Mouse (Mus musculus): ENCODE results near the gene Ppat. TPM values are rescaled to one million over a fixed set of nuclear protein-coding genes. Genes with fewer than 3 reads are reported as not detected.
A peak's percentile ranks its signal among the peaks of the same experiment; 100 is the strongest.

The Ppat gene
- polyA plus RNA-seq, 1 experiment from 2014 or later = 26.4 TPM

DNA sequence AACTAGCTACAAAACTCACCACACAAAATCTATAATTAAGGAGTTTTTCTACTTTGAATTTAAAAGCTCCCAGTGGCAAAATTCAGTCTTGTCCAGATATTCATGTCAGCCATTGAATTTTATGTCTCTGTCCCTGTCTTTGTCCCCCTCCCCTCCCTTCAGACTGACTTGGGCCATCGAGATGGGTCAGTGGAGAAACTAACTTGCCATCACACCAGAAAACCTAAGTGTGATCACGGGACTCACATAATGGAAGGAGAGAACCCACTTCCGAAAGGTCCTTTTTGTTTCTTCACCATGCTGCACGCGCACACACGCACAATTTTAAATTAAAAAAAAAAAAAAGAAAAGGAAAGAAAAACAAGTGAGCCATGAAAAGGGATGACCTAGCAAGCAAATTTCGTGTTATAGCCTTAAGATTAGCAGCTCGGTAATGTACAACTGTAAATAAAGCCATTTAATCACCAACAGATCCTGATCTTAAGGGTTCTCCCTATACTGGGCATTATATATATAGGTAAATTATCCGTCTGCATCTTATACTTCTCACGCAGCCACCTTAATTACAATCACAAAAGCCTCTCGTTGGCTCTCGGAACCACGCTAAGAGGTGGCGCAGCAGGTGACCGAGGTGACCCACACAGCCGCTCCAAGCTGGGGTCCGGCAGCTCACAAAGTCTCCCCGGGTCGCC is 46.5 kb downstream of the Ppat start:
- Histone ChIP-seq H3K9me3 (ENCODE audit: control insufficient read depth, low read length) (no peaks in the 10 kb centered on the region), H3K4me2 (ENCODE audit: low read length) (peak overlapping the region; percentile 84), H3K4me3 (ENCODE audit: control insufficient read depth in 1 of 2, insufficient read depth in 1 of 2, low read depth in 1 of 2, low read length in 2 of 2) (peak overlapping the region; percentile 70 to 72), H3K27ac (replicated peaks in 1 of 2; ENCODE audit: control insufficient read depth in 1 of 2, insufficient read depth in 1 of 2, low read depth in 2 of 2, low read length in 2 of 2) (peak overlapping the region; percentile 67 to 88), H3K9ac (ENCODE audit: low read length) (peak overlapping the region; percentile 85), H3K36me3 (ENCODE audit: control insufficient read depth, insufficient read depth, low read length) (peaks cover 16% of the 10 kb centered on the region; the same call in 1 of the 2 replicates), H3K27me3 (ENCODE audit: control insufficient read depth, insufficient read depth, low read length) (no peaks in the 10 kb centered on the region), H3K4me1 (ENCODE audit: control insufficient read depth in 2 of 2, insufficient read depth in 2 of 2, low read length in 2 of 2) (peaks cover 4 to 6% of the 10 kb centered on the region in 2 experiments; a peak in 3 of 4 replicates)
- 2% methylated on average over 19 of the region's 19 CpGs for WGBS
- ATAC-seq (ENCODE audit: insufficient number of reproducible peaks, insufficient read depth, low FRiP score, low read depth) = 0 out of 2 replicates have a peak, but pooled peaks have one; percentile 10

DNA sequence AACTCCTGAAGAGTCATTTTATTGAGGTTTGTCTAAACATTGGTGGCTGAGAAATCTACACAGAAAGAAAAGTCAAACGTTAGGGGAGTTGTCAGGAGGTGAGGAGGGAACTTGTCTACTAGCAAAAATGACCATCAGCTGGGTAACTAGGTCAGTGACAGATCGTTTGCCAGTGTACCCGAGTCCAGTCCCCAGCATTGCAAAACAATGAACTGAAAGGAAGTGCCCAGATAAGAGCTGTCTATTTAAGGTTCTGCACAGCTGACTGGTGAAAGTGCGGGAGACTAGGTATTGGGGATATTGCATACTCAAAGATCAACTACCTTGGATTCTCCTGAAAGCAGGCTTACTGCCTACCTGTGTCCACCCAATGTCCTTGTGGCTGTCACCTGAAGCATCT is 49.2 kb downstream of the Ppat start:
- Histone ChIP-seq H3K9ac (ENCODE audit: low read length) (no peak overlapping the region), H3K4me3 (ENCODE audit: control insufficient read depth in 1 of 2, insufficient read depth in 1 of 2, low read depth in 1 of 2, low read length in 2 of 2) (no peak overlapping the region), H3K4me1 (ENCODE audit: control insufficient read depth in 2 of 2, insufficient read depth in 2 of 2, low read length in 2 of 2) (peaks cover 4 to 6% of the 10 kb centered on the region in 2 experiments; a peak in 3 of 4 replicates), H3K4me2 (ENCODE audit: low read length) (no peak overlapping the region), H3K36me3 (ENCODE audit: control insufficient read depth, insufficient read depth, low read length) (peaks cover 14% of the 10 kb centered on the region; the same call in 1 of the 2 replicates), H3K27ac (replicated peaks in 1 of 2; ENCODE audit: control insufficient read depth in 1 of 2, insufficient read depth in 1 of 2, low read depth in 2 of 2, low read length in 2 of 2) (no peak overlapping the region), H3K9me3 (ENCODE audit: control insufficient read depth, low read length) (no peaks in the 10 kb centered on the region), H3K27me3 (ENCODE audit: control insufficient read depth, insufficient read depth, low read length) (no peaks in the 10 kb centered on the region)
- 33% methylated on average over 4 of the region's 4 CpGs for WGBS
- no peak for ATAC-seq (ENCODE audit: insufficient number of reproducible peaks, insufficient read depth, low FRiP score, low read depth)

DNA sequence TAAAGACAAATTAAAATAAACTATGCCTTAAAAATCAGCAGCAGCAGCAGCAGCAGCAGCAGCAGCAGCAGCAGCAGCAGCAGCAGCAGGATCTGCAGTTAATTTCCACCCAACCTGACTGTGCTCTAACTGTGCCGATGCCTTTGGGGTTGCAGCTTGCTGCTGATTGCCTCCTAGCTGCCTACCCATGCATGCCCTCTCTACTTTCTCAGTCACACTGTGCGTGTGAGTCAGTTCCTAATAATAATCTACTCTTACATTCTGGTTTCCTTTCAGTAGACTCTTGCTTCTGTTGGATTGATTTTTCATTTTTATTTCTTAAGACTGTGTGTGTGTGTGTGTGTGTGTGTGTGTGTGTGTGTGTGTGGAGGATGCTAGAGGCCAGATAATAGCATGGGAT is 58.3 kb downstream of the Ppat start:
- H3K36me3 ChIP-seq (ENCODE audit: control insufficient read depth, insufficient read depth, low read length) = peaks cover 59% of the 10 kb centered on the region
- H3K4me1 ChIP-seq (ENCODE audit: control insufficient read depth in 2 of 2, insufficient read depth in 2 of 2, low read length in 2 of 2) = no peaks in the 10 kb centered on the region
- H3K27ac ChIP-seq (replicated peaks in 1 of 2; ENCODE audit: control insufficient read depth in 1 of 2, insufficient read depth in 1 of 2, low read depth in 2 of 2, low read length in 2 of 2) = no peak overlapping the region
- H3K4me2 ChIP-seq (ENCODE audit: low read length) = no peak overlapping the region
- 64% methylated on average over 2 of the region's 2 CpGs for WGBS
- no peak for ATAC-seq (ENCODE audit: insufficient number of reproducible peaks, insufficient read depth, low FRiP score, low read depth)
- H3K4me3 ChIP-seq (ENCODE audit: control insufficient read depth in 1 of 2, insufficient read depth in 1 of 2, low read depth in 1 of 2, low read length in 2 of 2) = no peak overlapping the region
- H3K9ac ChIP-seq (ENCODE audit: low read length) = no peak overlapping the region
- H3K9me3 ChIP-seq (ENCODE audit: control insufficient read depth, low read length) = no peaks in the 10 kb centered on the region
- no peaks in the 10 kb centered on the region for H3K27me3 ChIP-seq (ENCODE audit: control insufficient read depth, insufficient read depth, low read length)

DNA sequence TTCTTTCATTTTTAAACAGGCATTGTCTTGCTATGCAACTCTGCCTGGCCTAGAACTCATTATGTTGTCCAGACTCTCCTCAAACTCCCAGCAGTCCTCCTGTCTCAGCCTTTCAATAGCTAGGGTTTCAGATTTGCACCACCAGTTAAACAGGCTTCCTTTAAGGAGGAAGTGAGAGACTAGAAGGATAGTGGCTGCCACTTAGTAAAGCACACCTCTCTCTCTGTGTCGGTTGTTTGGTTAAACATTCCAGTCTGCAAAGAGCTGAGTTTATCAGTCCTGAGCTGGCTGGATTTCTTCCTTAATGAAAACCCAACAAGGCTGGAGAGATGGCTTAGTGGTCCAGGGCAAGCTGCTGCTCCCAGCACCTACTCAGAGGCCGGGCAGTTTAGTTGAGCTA is 58.8 kb downstream of the Ppat start:
- Histone ChIP-seq H3K4me2 (ENCODE audit: low read length) (no peak overlapping the region), H3K9ac (ENCODE audit: low read length) (no peak overlapping the region), H3K4me3 (ENCODE audit: control insufficient read depth in 1 of 2, insufficient read depth in 1 of 2, low read depth in 1 of 2, low read length in 2 of 2) (no peak overlapping the region), H3K9me3 (ENCODE audit: control insufficient read depth, low read length) (no peaks in the 10 kb centered on the region), H3K27me3 (ENCODE audit: control insufficient read depth, insufficient read depth, low read length) (no peaks in the 10 kb centered on the region), H3K36me3 (ENCODE audit: control insufficient read depth, insufficient read depth, low read length) (peaks cover 61% of the 10 kb centered on the region), H3K27ac (replicated peaks in 1 of 2; ENCODE audit: control insufficient read depth in 1 of 2, insufficient read depth in 1 of 2, low read depth in 2 of 2, low read length in 2 of 2) (no peak overlapping the region), H3K4me1 (ENCODE audit: control insufficient read depth in 2 of 2, insufficient read depth in 2 of 2, low read length in 2 of 2) (no peaks in the 10 kb centered on the region)
- WGBS = 54% methylated on average over 2 of the region's 2 CpGs
- ATAC-seq (ENCODE audit: insufficient number of reproducible peaks, insufficient read depth, low FRiP score, low read depth) = no peak

DNA sequence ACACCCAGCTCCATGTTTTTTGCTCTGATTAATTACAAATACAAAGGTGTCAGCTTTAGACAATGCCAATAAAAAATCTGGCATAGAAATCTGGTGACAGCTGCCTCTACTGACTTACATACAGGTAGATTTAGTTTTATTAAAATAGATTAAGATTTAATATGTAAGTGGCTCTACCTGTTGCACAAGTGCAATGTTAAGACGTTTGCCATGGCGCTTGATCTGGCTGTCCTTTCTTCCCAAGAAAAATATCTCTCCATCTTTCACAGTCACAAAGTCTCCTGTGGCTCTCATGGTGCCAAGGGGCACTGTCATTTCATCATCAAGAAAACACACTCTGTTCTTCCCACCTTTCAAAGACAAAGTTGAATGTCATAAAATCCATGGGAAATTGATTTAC is 64.4 kb downstream of the Ppat start:
- WGBS = 93% methylated on average over 2 of the region's 2 CpGs
- Histone ChIP-seq H3K9me3 (ENCODE audit: control insufficient read depth, low read length) (no peaks in the 10 kb centered on the region), H3K9ac (ENCODE audit: low read length) (no peak overlapping the region), H3K4me3 (ENCODE audit: control insufficient read depth in 1 of 2, insufficient read depth in 1 of 2, low read depth in 1 of 2, low read length in 2 of 2) (no peak overlapping the region), H3K4me2 (ENCODE audit: low read length) (no peak overlapping the region), H3K27ac (replicated peaks in 1 of 2; ENCODE audit: control insufficient read depth in 1 of 2, insufficient read depth in 1 of 2, low read depth in 2 of 2, low read length in 2 of 2) (no peak overlapping the region), H3K27me3 (ENCODE audit: control insufficient read depth, insufficient read depth, low read length) (no peaks in the 10 kb centered on the region), H3K36me3 (ENCODE audit: control insufficient read depth, insufficient read depth, low read length) (peaks cover 77% of the 10 kb centered on the region), H3K4me1 (ENCODE audit: control insufficient read depth in 2 of 2, insufficient read depth in 2 of 2, low read length in 2 of 2) (no peaks in the 10 kb centered on the region)
- no peak for ATAC-seq (ENCODE audit: insufficient number of reproducible peaks, insufficient read depth, low FRiP score, low read depth)

DNA sequence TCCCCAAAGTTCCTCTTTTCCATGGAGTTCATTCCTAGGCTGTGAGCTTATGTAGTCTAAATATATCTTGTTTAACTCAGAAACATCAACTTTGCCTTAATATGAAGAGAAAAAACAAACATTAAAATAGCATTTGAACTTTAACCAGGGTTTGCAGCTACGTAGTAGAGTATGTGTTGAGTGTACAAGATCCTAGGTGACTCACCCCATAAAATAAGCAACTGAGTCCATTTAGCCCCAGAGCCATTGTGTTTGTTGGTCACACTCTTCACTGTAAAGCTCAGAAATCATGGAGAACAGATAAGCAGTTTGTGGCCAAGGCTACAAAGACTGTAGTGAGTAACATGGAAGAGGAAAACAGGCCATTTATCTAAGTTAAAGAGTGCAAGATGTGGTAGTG is 67.3 kb downstream of the Ppat start:
- Histone ChIP-seq H3K4me3 (ENCODE audit: control insufficient read depth in 1 of 2, insufficient read depth in 1 of 2, low read depth in 1 of 2, low read length in 2 of 2) (no peak overlapping the region), H3K36me3 (ENCODE audit: control insufficient read depth, insufficient read depth, low read length) (peaks cover 66% of the 10 kb centered on the region), H3K27me3 (ENCODE audit: control insufficient read depth, insufficient read depth, low read length) (no peaks in the 10 kb centered on the region), H3K4me1 (ENCODE audit: control insufficient read depth in 2 of 2, insufficient read depth in 2 of 2, low read length in 2 of 2) (no peaks in the 10 kb centered on the region), H3K9ac (ENCODE audit: low read length) (no peak overlapping the region), H3K27ac (replicated peaks in 1 of 2; ENCODE audit: control insufficient read depth in 1 of 2, insufficient read depth in 1 of 2, low read depth in 2 of 2, low read length in 2 of 2) (no peak overlapping the region), H3K9me3 (ENCODE audit: control insufficient read depth, low read length) (no peaks in the 10 kb centered on the region), H3K4me2 (ENCODE audit: low read length) (no peak overlapping the region)
- WGBS = 94% methylated on average over 1 of the region's 1 CpGs
- ATAC-seq (ENCODE audit: insufficient number of reproducible peaks, insufficient read depth, low FRiP score, low read depth) = no peak

DNA sequence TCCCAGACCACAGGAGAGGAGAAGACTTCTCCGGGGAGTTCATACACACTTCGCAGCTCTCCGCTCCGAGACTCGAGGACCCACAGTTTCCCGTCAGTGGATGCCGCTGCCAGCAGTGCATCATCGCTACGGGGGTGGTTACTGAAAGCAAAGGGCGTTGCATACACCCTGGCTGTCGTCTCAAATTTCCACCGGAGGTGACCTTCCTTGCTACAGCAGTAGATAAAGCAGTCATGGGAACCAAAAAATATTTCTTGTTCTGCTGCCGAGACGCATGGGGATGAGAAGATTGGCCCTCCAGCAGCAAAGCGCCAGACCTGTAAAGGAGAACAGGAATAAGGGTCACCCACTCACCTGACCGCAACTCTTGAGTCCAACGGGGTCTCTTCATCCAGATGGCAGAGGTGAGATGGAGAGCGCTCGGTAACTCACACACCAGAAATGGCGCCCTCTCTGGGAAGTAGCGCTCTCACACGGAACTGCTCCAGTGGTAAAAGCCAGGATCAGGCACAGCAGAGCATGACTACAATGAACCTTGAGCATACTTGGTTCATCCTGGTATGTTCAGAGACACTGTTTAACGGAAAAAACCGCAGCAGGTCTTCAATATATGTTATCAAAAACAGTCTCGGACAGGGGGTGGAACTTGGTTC is 75.1 kb downstream of the Ppat start:
- Histone ChIP-seq H3K36me3 (ENCODE audit: control insufficient read depth, insufficient read depth, low read length) (peaks cover 49% of the 10 kb centered on the region), H3K27me3 (ENCODE audit: control insufficient read depth, insufficient read depth, low read length) (no peaks in the 10 kb centered on the region), H3K9ac (ENCODE audit: low read length) (no peak overlapping the region), H3K4me3 (ENCODE audit: control insufficient read depth in 1 of 2, insufficient read depth in 1 of 2, low read depth in 1 of 2, low read length in 2 of 2) (peak overlapping the region in 1 of 2 experiments; percentile 21; a peak in 2 of 4 replicates), H3K27ac (replicated peaks in 1 of 2; ENCODE audit: control insufficient read depth in 1 of 2, insufficient read depth in 1 of 2, low read depth in 2 of 2, low read length in 2 of 2) (peak overlapping the region; percentile 62 to 81), H3K4me1 (ENCODE audit: control insufficient read depth in 2 of 2, insufficient read depth in 2 of 2, low read length in 2 of 2) (peaks cover 0 to 4% of the 10 kb centered on the region in 2 experiments; a peak in 1 of 4 replicates), H3K4me2 (ENCODE audit: low read length) (peak overlapping the region; percentile 56), H3K9me3 (ENCODE audit: control insufficient read depth, low read length) (no peaks in the 10 kb centered on the region)
- ATAC-seq (ENCODE audit: insufficient number of reproducible peaks, insufficient read depth, low FRiP score, low read depth) = 0 out of 2 replicates have a peak, but pooled peaks have one; percentile 31
- 62% methylated on average over 25 of the region's 25 CpGs for WGBS

Data from heart, embryonic 14.5 days (tissue).